Mouse (Mus musculus) T-cell, adult 2 months (primary cell): ENCODE measurements around the gene Ptk7.

Source experiments
- DNase-seq: peaks from one replicate; pipeline ENCODE4 v3.0.0; 2022; ENCODE audit warnings: low spot score

The Ptk7 gene

GRCm38 (mm10) chr17:46628791-46629684 is at the start of gene Ptk7:
TSS of gene Ptk7 (minus strand) at chr17:46629504.
- DNase-seq = no peak

- no peak for DNase-seq
Observed at GRCm38 (mm10) chr17:46678911-46679310, 49.6 kb upstream of the Ptk7 start.

DNA sequence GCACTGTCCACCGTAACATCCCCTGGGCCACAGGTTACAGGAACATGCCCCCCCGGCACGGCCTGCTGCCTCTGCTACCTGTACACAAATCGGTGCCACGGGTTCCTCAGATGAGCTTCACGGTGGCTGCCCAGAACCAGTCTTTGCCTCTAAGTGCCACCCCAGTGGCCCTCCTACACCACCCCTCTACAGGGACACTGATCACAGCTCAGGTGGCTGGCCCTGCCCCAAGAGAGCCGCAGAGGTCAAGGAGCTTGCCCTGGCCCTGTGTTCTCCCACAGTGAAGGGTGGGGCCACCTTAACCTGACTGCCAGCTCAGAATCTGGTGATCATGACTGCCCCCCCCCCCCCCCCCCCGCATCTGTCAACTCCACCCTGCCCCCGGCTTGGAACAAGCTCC is 49.1 kb upstream of the Ptk7 start, which contains the start of gene Mea1:
TSS of gene Mea1 (plus strand) at position 378 of the 400 bp plus-strand sequence.
- no peak for DNase-seq

DNA sequence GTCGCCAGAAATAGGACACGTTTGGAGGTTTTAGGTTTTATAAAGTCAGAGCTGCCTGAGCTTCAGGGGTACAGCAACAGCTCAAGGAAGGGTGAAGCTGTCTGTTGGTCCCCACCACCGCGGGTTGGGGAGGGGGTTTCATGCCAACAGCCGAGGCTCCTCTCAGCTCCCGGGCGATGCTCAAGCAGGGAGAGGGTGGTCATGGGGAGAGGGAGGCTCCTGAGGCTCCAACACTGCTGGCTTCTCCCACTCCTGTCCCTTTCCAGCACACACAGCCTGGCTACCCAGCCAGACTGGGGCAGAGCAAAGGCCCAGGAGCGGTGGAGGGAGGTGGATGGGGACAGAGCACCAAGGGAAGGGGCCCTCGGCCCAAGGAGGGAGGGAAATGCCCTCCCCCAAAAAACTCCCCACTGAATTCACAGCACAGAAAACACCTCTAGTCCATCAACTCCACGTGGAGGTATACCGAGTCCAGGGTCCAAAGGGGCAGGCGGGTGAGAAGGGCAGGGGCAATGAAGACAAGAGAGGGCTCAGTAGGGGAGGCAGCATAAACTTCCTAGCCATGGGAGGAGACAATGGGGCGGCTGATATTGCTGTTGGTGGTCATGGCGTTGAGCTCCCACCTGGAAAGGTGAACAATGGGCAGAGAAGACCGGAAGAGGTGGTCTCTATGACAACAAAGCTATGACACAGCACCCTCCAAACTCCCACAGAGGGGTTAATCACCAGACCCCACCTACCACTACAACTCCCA is 45.4 kb upstream of the Ptk7 start:
- DNase-seq = no peak

- peak; percentile 89 for DNase-seq
Observed at GRCm38 (mm10) chr17:46673850-46674529, 44.7 kb upstream of the Ptk7 start, which contains the start of gene Rrp36. TSS of gene Rrp36 (minus strand) at chr17:46674352.

DNA sequence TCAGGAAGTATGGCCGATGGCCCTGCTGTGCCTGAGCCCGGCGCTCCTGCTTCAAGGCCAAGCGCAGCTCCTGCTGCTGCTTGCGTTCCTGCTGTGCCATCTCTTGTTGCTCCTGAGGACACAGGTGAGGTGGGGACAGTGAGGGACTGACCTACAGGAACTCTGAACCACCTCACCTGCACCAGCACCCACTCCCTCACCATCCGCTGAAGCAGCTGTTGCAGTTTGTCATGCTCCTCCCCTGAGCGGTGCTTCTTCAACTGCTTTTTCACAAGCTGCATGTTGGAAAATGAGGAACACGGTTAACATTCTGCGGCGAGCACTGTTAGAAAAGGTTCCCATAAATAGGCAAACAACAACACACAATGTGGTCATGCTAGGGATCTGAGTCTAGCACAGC is 40.6 kb upstream of the Ptk7 start:
- DNase-seq = no peak

GRCm38 (mm10) chr17:46667712-46668111 is 38.4 kb upstream of the Ptk7 start:
- DNase-seq = no peak

- no peak for DNase-seq
Observed at GRCm38 (mm10) chr17:46662730-46663129, 33.4 kb upstream of the Ptk7 start.

DNA sequence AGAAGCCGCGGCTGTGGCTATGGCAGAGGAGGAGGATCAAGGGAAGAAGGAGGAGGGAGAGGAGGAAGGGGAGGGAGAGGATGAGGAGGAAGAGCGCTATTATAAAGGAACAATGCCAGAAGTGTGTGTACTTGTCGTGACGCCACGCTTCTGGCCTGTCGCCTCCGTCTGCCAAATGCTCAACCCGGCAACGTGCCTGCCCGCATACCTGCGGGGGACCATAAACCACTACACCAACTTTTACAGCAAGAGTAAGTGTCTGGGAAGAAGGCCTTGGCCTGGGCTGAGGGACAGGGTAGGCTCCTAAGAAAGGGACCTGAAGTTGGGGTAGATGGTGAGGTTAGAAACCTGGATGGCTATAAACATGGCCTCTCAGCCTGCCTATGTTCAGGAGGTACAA is 32.7 kb upstream of the Ptk7 start:
- DNase-seq = no peak

DNA sequence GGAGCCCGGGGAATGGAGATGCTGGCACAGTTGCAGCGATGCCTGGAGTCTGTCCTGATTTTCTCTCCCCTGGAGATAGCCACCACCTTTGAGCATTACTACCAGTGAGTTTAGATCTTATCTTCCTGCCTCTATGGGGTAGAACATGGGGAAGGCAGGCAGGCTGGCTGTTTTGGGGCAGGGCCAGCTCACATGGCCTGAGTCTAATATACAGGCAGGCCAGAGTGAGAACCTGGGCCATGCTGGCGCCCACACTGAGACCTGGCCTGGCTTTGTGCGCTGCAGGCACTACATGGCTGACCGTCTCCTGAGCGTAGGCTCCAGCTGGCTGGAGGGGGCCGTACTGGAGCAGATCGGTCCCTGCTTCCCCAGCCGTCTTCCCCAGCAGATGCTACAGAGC is 32.0 kb upstream of the Ptk7 start:
- DNase-seq = no peak

DNA sequence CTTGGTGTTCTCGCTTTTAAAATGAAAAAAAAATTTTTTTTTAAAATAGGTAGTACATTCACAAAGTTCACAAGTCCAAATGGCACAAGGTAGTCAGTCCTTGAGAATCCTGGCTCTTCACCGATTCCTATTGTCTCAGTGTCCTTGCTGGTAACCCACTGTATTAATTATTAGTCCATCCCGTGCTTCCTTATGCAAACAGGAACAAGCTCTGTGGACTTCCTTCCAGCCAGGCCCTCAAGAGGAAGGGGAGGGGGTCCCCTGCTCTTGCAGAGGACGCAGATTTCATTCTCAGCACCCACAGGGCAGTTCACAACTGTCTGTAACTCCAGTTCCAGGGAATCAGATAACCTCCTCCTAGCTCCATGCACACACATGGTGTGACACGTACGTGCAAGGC is 26.8 kb upstream of the Ptk7 start:
- no peak for DNase-seq

- no peak for DNase-seq
Observed at GRCm38 (mm10) chr17:46651755-46652547, 22.6 kb upstream of the Ptk7 start.

DNA sequence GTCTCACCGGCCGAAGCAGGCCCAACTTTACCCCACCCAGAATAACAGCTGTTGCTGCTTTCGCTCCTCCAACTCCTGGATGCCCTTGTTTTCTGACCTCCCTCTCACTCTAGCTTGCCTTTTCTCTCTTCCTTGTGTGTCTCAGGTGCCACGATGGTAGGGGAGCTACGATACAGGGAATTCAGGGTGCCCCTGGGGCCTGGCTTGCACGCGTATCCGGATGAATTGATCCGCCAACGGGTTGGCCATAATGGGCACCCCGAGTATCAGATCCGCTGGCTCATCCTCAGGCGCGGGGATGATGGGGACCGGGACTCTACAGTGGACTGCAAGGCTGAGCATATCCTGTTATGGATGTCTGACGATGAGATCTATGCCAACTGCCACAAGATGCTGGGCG is 22.0 kb upstream of the Ptk7 start:
- no peak for DNase-seq

DNA sequence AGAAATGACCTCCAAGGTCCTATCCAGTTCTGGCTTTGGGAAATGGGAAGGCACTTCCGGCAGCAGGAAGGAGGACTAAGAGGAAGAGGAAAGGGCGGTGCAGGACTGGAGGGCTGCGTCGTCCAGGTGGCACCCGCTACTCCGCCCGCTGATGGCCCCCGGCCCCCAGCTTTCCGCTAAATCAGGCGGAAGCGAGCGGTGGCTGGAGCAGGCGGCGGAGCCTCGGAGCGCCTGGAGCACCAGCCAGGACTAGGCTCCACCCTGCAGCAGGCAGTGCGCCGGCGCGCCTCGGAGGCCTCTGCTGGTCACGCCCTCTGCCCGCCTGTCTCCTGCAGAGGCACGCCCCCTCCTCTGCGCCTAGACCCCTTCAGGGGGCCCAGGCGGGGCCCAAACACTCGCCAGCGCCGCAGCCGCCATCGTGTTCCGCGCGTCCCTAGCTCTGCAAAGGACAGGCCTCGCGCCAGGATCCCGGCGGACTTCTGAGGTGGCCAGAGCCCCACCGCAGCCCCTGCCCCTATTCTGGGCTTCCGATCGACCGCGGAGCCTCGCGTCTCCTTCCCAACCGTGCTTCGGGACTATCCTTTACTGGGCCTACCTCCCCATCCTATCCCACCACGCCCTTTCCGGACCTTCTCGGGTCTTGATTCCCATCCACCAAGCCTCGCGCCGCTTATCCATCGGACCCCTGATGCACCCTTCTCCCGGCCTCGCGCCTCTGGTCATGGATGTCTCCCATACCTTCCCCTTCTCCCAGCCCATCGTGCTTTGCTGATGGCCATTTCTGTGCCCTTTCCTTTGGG is 21.1 kb upstream of the Ptk7 start, which contains the start of gene Cul7:
TSS of gene Cul7 (plus strand) at position 106 of the 800 bp plus-strand sequence.
- peak; percentile 87 for DNase-seq

GRCm38 (mm10) chr17:46649811-46650210 is 20.5 kb upstream of the Ptk7 start:
- DNase-seq = no peak

- no peak for DNase-seq
Observed at GRCm38 (mm10) chr17:46648436-46648835, 19.1 kb upstream of the Ptk7 start.

- no peak for DNase-seq
Observed at GRCm38 (mm10) chr17:46647279-46647678, 18.0 kb upstream of the Ptk7 start.

DNA sequence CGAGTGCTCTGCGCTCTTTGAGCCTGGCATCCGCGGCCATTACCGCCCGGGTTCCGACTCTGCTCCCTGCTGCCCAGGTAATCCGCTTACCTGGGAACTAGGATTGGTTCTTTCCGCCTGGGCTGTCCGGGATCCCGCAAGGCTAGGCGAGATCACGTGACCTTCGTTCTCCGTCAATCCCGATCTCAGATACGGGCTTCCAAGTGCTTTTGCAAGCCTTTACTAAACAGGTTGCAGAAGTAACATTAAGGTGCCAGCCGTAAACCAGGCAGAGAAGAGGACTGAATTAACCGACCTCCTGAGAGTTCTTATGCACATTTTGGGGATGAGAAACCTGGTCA is 17.0 kb upstream of the Ptk7 start:
- DNase-seq = no peak

GRCm38 (mm10) chr17:46645561-46646321 is 16.4 kb upstream of the Ptk7 start, which contains the start of the genes Klc4 and Mrpl2:
TSS of gene Klc4 (minus strand) at chr17:46646022.
TSS of gene Mrpl2 (plus strand) at chr17:46646229.
- peak; percentile 98 for DNase-seq

GRCm38 (mm10) chr17:46644916-46645475 is 15.7 kb upstream of the Ptk7 start:
- no peak for DNase-seq
